Mouse (Mus musculus) cerebellum, adult 2 months (tissue): ENCODE data around the gene Zc3h12b.

Experiments used
- CTCF ChIP-seq: fragments of 200-500 bp; IDR thresholded peaks from 2 replicates; pipeline ENCODE4 v1.5.1; 2011; ENCODE audit warnings: low read depth, mild to moderate bottlenecking, control low read depth, low read length, moderate library complexity, borderline replicate concordance; ENCODE audit not compliant: insufficient read depth
- POLR2A ChIP-seq: fragments of 200-500 bp; IDR thresholded peaks from 2 replicates; pipeline ENCODE4 v1.6.1; 2011; ENCODE audit warnings: low read length, control low read depth, borderline replicate concordance; ENCODE audit not compliant: insufficient read depth

DNA sequence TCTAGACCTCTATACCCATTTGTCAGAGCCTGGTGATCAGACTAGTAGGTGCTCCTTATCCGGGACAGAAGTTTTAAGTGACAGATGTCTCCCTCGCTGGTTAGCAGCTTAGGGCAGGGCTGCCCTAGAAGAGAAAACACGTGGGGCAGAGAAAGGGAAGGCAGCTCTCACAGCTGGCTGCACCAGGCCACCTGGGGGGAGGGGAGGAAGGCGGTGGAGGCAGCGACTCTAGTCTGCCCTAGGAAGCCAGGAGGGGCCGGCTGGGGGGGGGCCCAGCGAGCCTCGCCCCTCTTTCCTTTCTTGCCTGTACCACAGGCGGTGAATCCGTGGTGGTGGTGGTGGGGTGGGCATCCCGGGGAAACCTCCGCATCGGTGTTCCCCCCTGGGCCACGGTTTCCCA, 141.3 kb downstream of the Zc3h12b start:
- TF ChIP-seq POLR2A = no peak
- no peak for TF ChIP-seq CTCF
